Mouse (Mus musculus) lung, embryonic 15.5 days (tissue): ENCODE measurements around the gene Pcdh9. TPM values are rescaled to one million over a fixed set of nuclear protein-coding genes. Genes with fewer than 3 reads are reported as not detected.
A peak's percentile ranks its signal among the peaks of the same experiment; 100 is the strongest.

Source experiments
- ATAC-seq: fragments of 200-750 bp; cut with Nextera tagmentation; 2 replicates; pipeline ENCODE4 v1.8.0; 2017; ENCODE audit warnings: moderate number of reproducible peaks, borderline replicate concordance; ENCODE audit not compliant: low FRiP score, low TSS enrichment; ENCODE audit errors: extremely low read depth
- H3K27ac ChIP-seq: fragments of 300-500 bp; sonication (generic); 2 replicates; pipeline ENCODE4 v1.5.1; 2015; ENCODE audit warnings: moderate library complexity, mild to moderate bottlenecking, inconsistent platforms
- H3K27me3 ChIP-seq: fragments of 300-500 bp; sonication (generic); 2 replicates; pipeline ENCODE4 v1.6.1; 2015; ENCODE audit warnings: inconsistent platforms
- H3K36me3 ChIP-seq: fragments of 300-500 bp; sonication (generic); 2 replicates; pipeline ENCODE4 v1.6.1; 2015; ENCODE audit warnings: inconsistent platforms
- H3K4me1 ChIP-seq: fragments of 300-500 bp; sonication (generic); 2 replicates; pipeline ENCODE4 v1.6.1; 2015; ENCODE audit warnings: inconsistent platforms
- H3K4me2 ChIP-seq: fragments of 300-500 bp; sonication (generic); 2 replicates; pipeline ENCODE4 v1.6.1; 2015; ENCODE audit warnings: inconsistent platforms, mild to moderate bottlenecking, moderate library complexity
- H3K4me3 ChIP-seq: fragments of 300-500 bp; sonication (generic); 2 replicates; pipeline ENCODE4 v1.5.1; 2015; ENCODE audit warnings: mild to moderate bottlenecking, inconsistent platforms
- H3K9ac ChIP-seq: fragments of 300-500 bp; sonication (generic); 2 replicates; pipeline ENCODE4 v1.6.1; 2015; ENCODE audit warnings: inconsistent platforms
- H3K9me3 ChIP-seq: fragments of 300-500 bp; sonication (generic); 2 replicates; pipeline ENCODE4 v1.6.1; 2016; ENCODE audit warnings: inconsistent platforms
- WGBS: fragments of 180-500 bp; shearing (Covaris S2); methylation state at CpG from one replicate; pipeline ENCODE4 v1.1.7; 2015; 5-methylcytosine and 5-hydroxymethylcytosine counted together
- polyA plus RNA-seq: library from polyadenylated mRNA; unstranded; fragments of >200 nt; fragmentation: Nextera tagmentation; extraction: Ambion mirVana; gene quantifications from 2 replicates; pipeline ENCODE4 v1.2.1, GENCODE M21; 2015

Pcdh9 gene
- polyA plus RNA-seq, 1 experiment from 2014 or later: 10.3 TPM

- no peak overlapping the region for H3K9ac ChIP-seq
- no peak for ATAC-seq
- H3K4me3 ChIP-seq: no peak overlapping the region
- H3K4me2 ChIP-seq: no peak overlapping the region
- H3K36me3 ChIP-seq: no peaks in the 10 kb centered on the region
- WGBS: 65% methylated on average over 3 of the region's 3 CpGs
- H3K27me3 ChIP-seq: no peaks in the 10 kb centered on the region
- H3K9me3 ChIP-seq: no peaks in the 10 kb centered on the region
- no peaks in the 10 kb centered on the region for H3K4me1 ChIP-seq
- no peak overlapping the region for H3K27ac ChIP-seq
Observed at GRCm38 (mm10) chr14:93543561-93543960, 346.9 kb downstream of the Pcdh9 start.

- 59% methylated on average over 4 of the region's 4 CpGs for WGBS
Observed at GRCm38 (mm10) chr14:93534928-93535327, 355.6 kb downstream of the Pcdh9 start.

GRCm38 (mm10) chr14:93523430-93523829, 367.0 kb downstream of the Pcdh9 start:
- H3K27ac ChIP-seq: no peak overlapping the region
- no peaks in the 10 kb centered on the region for H3K27me3 ChIP-seq
- H3K9me3 ChIP-seq: no peaks in the 10 kb centered on the region
- WGBS: 49% methylated on average over 8 of the region's 8 CpGs
- H3K4me1 ChIP-seq: no peaks in the 10 kb centered on the region
- ATAC-seq: no peak
- no peak overlapping the region for H3K9ac ChIP-seq
- H3K4me3 ChIP-seq: no peak overlapping the region
- no peak overlapping the region for H3K4me2 ChIP-seq
- H3K36me3 ChIP-seq: no peaks in the 10 kb centered on the region

More at GRCm38 (mm10) chr14:93534928-93535327, 355.6 kb downstream of the Pcdh9 start:
- ATAC-seq: no peak
- H3K9ac ChIP-seq: no peak overlapping the region
- H3K4me3 ChIP-seq: no peak overlapping the region
- H3K4me1 ChIP-seq: no peaks in the 10 kb centered on the region
- no peak overlapping the region for H3K4me2 ChIP-seq
- H3K36me3 ChIP-seq: no peaks in the 10 kb centered on the region
- H3K27ac ChIP-seq: no peak overlapping the region
- H3K9me3 ChIP-seq: no peaks in the 10 kb centered on the region
- no peaks in the 10 kb centered on the region for H3K27me3 ChIP-seq

- H3K27ac ChIP-seq: no peak overlapping the region
- no peak overlapping the region for H3K9ac ChIP-seq
- no peaks in the 10 kb centered on the region for H3K9me3 ChIP-seq
- H3K4me1 ChIP-seq: no peaks in the 10 kb centered on the region
- H3K36me3 ChIP-seq: no peaks in the 10 kb centered on the region
- H3K4me3 ChIP-seq: no peak overlapping the region
- H3K4me2 ChIP-seq: no peak overlapping the region
- 65% methylated on average over 5 of the region's 5 CpGs for WGBS
- H3K27me3 ChIP-seq: no peaks in the 10 kb centered on the region
- ATAC-seq: no peak
Observed at GRCm38 (mm10) chr14:93520166-93520565, 370.3 kb downstream of the Pcdh9 start.

- Histone ChIP-seq H3K4me3 (no peak overlapping the region), H3K27ac (no peak overlapping the region), H3K4me1 (no peaks in the 10 kb centered on the region), H3K27me3 (no peaks in the 10 kb centered on the region), H3K36me3 (no peaks in the 10 kb centered on the region), H3K9ac (no peak overlapping the region), H3K4me2 (no peak overlapping the region), H3K9me3 (no peaks in the 10 kb centered on the region)
- WGBS: 57% methylated on average over 3 of the region's 3 CpGs
- no peak for ATAC-seq
Observed at GRCm38 (mm10) chr14:93516679-93517078, 373.8 kb downstream of the Pcdh9 start.

GRCm38 (mm10) chr14:93506107-93506506, 384.4 kb downstream of the Pcdh9 start:
- Histone ChIP-seq H3K4me1 (no peaks in the 10 kb centered on the region), H3K9ac (no peak overlapping the region), H3K36me3 (no peaks in the 10 kb centered on the region), H3K4me2 (no peak overlapping the region), H3K4me3 (no peak overlapping the region), H3K27ac (no peak overlapping the region), H3K9me3 (no peaks in the 10 kb centered on the region), H3K27me3 (no peaks in the 10 kb centered on the region)
- no peak for ATAC-seq

GRCm38 (mm10) chr14:93498813-93499690, 391.4 kb downstream of the Pcdh9 start:
- Histone ChIP-seq H3K4me2 (peak overlapping the region; percentile 23; the same call in 1 of the 2 replicates), H3K36me3 (no peaks in the 10 kb centered on the region), H3K27ac (no peak overlapping the region), H3K4me3 (no peak overlapping the region), H3K9ac (no peak overlapping the region), H3K27me3 (no peaks in the 10 kb centered on the region), H3K9me3 (no peaks in the 10 kb centered on the region), H3K4me1 (peaks cover 10% of the 10 kb centered on the region)
- WGBS: 24% methylated on average over 13 of the region's 13 CpGs
- peak; percentile 89 for ATAC-seq

GRCm38 (mm10) chr14:93474991-93475390, 415.5 kb downstream of the Pcdh9 start:
- Histone ChIP-seq H3K9me3 (no peaks in the 10 kb centered on the region), H3K9ac (no peak overlapping the region), H3K27ac (no peak overlapping the region), H3K4me1 (no peaks in the 10 kb centered on the region), H3K36me3 (no peaks in the 10 kb centered on the region), H3K27me3 (no peaks in the 10 kb centered on the region), H3K4me2 (no peak overlapping the region), H3K4me3 (no peak overlapping the region)
- 21% methylated on average over 2 of the region's 2 CpGs for WGBS
- ATAC-seq: peak; percentile 69; the same call in 1 of the 2 replicates

GRCm38 (mm10) chr14:93472494-93472893, 418.0 kb downstream of the Pcdh9 start:
- Histone ChIP-seq H3K4me2 (no peak overlapping the region), H3K27me3 (no peaks in the 10 kb centered on the region), H3K9me3 (no peaks in the 10 kb centered on the region), H3K4me1 (no peaks in the 10 kb centered on the region), H3K4me3 (no peak overlapping the region), H3K9ac (no peak overlapping the region), H3K27ac (no peak overlapping the region), H3K36me3 (no peaks in the 10 kb centered on the region)
- no peak for ATAC-seq
- WGBS: 79% methylated on average over 8 of the region's 8 CpGs

- H3K9me3 ChIP-seq: no peaks in the 10 kb centered on the region
- no peaks in the 10 kb centered on the region for H3K36me3 ChIP-seq
- no peak overlapping the region for H3K9ac ChIP-seq
- no peak for ATAC-seq
- H3K27me3 ChIP-seq: no peaks in the 10 kb centered on the region
- no peak overlapping the region for H3K4me2 ChIP-seq
- no peak overlapping the region for H3K4me3 ChIP-seq
- no peak overlapping the region for H3K27ac ChIP-seq
- H3K4me1 ChIP-seq: no peaks in the 10 kb centered on the region
- 81% methylated on average over 4 of the region's 4 CpGs for WGBS
Observed at GRCm38 (mm10) chr14:93463360-93463892, 427.1 kb downstream of the Pcdh9 start.

- no peak overlapping the region for H3K9ac ChIP-seq
- 70% methylated on average over 5 of the region's 5 CpGs for WGBS
- H3K27me3 ChIP-seq: no peaks in the 10 kb centered on the region
Observed at GRCm38 (mm10) chr14:93450930-93451665, 439.4 kb downstream of the Pcdh9 start.

GRCm38 (mm10) chr14:93441852-93442251, 448.6 kb downstream of the Pcdh9 start:
- Histone ChIP-seq H3K4me3 (no peak overlapping the region), H3K4me1 (no peaks in the 10 kb centered on the region), H3K27me3 (no peaks in the 10 kb centered on the region), H3K9ac (no peak overlapping the region), H3K4me2 (no peak overlapping the region), H3K36me3 (no peaks in the 10 kb centered on the region), H3K9me3 (no peaks in the 10 kb centered on the region), H3K27ac (no peak overlapping the region)
- no peak for ATAC-seq
- WGBS: 81% methylated on average over 2 of the region's 2 CpGs

More at GRCm38 (mm10) chr14:93450930-93451665, 439.4 kb downstream of the Pcdh9 start:
- Histone ChIP-seq H3K27ac (no peak overlapping the region), H3K4me1 (no peaks in the 10 kb centered on the region), H3K4me2 (no peak overlapping the region), H3K9me3 (no peaks in the 10 kb centered on the region), H3K4me3 (no peak overlapping the region), H3K36me3 (no peaks in the 10 kb centered on the region)
- ATAC-seq: no peak
